Mouse (Mus musculus): ENCODE results near the gene Myb.

Myb gene

GRCm38 (mm10) chr10:21160537-21161358 is at the start of gene Myb:
Gene Myb (minus strand): TSS chr10:21160984.
- in situ Hi-C loops (cut with MboI, MseI): no loop called here

- in situ Hi-C loops (cut with MboI, MseI): no loop called here
These were observed 46.6 kb upstream of the Myb start for GRCm38 (mm10) chr10:21207378-21207777.

- in situ Hi-C loops (cut with MboI, MseI): no loop called here
These were observed 45.4 kb upstream of the Myb start for GRCm38 (mm10) chr10:21206232-21206631.

- in situ Hi-C loops (cut with MboI, MseI): no loop called here
These were observed 43.8 kb upstream of the Myb start for GRCm38 (mm10) chr10:21204496-21205085.

GRCm38 (mm10) chr10:21203886-21204285 is 43.1 kb upstream of the Myb start:
- in situ Hi-C loops (cut with MboI, MseI): no loop called here

GRCm38 (mm10) chr10:21203461-21203860 is 42.7 kb upstream of the Myb start:
- in situ Hi-C loops (cut with MboI, MseI): no loop called here

GRCm38 (mm10) chr10:21200761-21201160 is 40.0 kb upstream of the Myb start:
- in situ Hi-C loops (cut with MboI, MseI): no loop called here

GRCm38 (mm10) chr10:21200322-21200721 is 39.5 kb upstream of the Myb start:
- in situ Hi-C loops (cut with MboI, MseI): no loop called here

GRCm38 (mm10) chr10:21196646-21197116 is 35.9 kb upstream of the Myb start:
- in situ Hi-C loops (cut with MboI, MseI): no loop called here

GRCm38 (mm10) chr10:21195597-21195996 is 34.8 kb upstream of the Myb start:
- in situ Hi-C loops (cut with MboI, MseI): no loop called here

GRCm38 (mm10) chr10:21193935-21194505 is 33.2 kb upstream of the Myb start:
- in situ Hi-C loops (cut with MboI, MseI): no loop called here

- in situ Hi-C loops (cut with MboI, MseI): no loop called here
These were observed 32.5 kb upstream of the Myb start for GRCm38 (mm10) chr10:21193088-21193934.

- in situ Hi-C loops (cut with MboI, MseI): no loop called here
These were observed 31.7 kb upstream of the Myb start for GRCm38 (mm10) chr10:21192436-21192835.

- in situ Hi-C loops (cut with MboI, MseI): loop anchor here (5.0 kb wide), 1 partner anchor 32 kb away; no protein-coding TSS in a partner anchor
These were observed 29.1 kb upstream of the Myb start for GRCm38 (mm10) chr10:21189756-21190397.

- in situ Hi-C loops (cut with MboI, MseI): loop anchor here (5.0 kb wide), 1 partner anchor 33 kb away; no protein-coding TSS in a partner anchor
These were observed 28.5 kb upstream of the Myb start for GRCm38 (mm10) chr10:21189275-21189601.

GRCm38 (mm10) chr10:21188564-21189274 is 27.9 kb upstream of the Myb start:
- in situ Hi-C loops (cut with MboI, MseI): loop anchor here (5.0 kb wide), 1 partner anchor 34 kb away; no protein-coding TSS in a partner anchor

- in situ Hi-C loops (cut with MboI, MseI): loop anchor here (5.0 kb wide), 1 partner anchor 34 kb away; no protein-coding TSS in a partner anchor
These were observed 27.1 kb upstream of the Myb start for GRCm38 (mm10) chr10:21187847-21188246.

GRCm38 (mm10) chr10:21186733-21187132 is 25.9 kb upstream of the Myb start:
- in situ Hi-C loops (cut with MboI, MseI): loop anchor here (5.0 kb wide), 1 partner anchor 36 kb away; no protein-coding TSS in a partner anchor

GRCm38 (mm10) chr10:21178711-21179110 is 17.9 kb upstream of the Myb start:
- in situ Hi-C loops (cut with MboI, MseI): no loop called here

- in situ Hi-C loops (cut with MboI, MseI): no loop called here
These were observed 17.5 kb upstream of the Myb start for GRCm38 (mm10) chr10:21178281-21178680.
